Mouse (Mus musculus): Measurements from ENCODE around the gene Shisa9. TPM values are rescaled to one million over a fixed set of nuclear protein-coding genes. Genes with fewer than 3 reads are reported as not detected.
"Not testable (repeated sequence)": the region's sequence is repeated elsewhere in the genome, so short reads cannot be mapped to it uniquely, and the experiment has no call there.

Shisa9 gene
- polyA plus RNA-seq (2012; rRNA removed) = 0.05 and 0.16 TPM in 2 replicates

- no peak for TF ChIP-seq POLR2A (IDR thresholded peaks at IDR 0.05; ENCODE audit: low read depth, low read length)
- no peak for TF ChIP-seq CTCF (IDR thresholded peaks at IDR 0.05; ENCODE audit: extremely low read depth, insufficient read depth, insufficient read length, insufficient replicate concordance)
- no peak for DNase-seq (ENCODE audit: low read depth in 1 of 2, low spot score in 2 of 2)
- Histone ChIP-seq H3K36me3 (ENCODE audit: control insufficient read depth, insufficient read depth, low read length) (no peaks in the 10 kb centered on the region), H3K27me3 (ENCODE audit: control insufficient read depth, insufficient read depth, low read length) (peaks cover 11% of the 10 kb centered on the region), H3K4me3 (ENCODE audit: extremely low read depth, insufficient read depth, insufficient read length) (peak within 1 kb of the TSS; percentile 15; the same call in 1 of the 2 replicates), H3K27ac (ENCODE audit: insufficient read depth, low read length) (no peak within 1 kb of the TSS), H3K4me1 (ENCODE audit: control insufficient read depth, insufficient read depth, insufficient read length) (no peaks in the 10 kb centered on the region)
- WGBS = 1% methylated on average over 36 of the region's 42 CpGs
These were observed at the start of gene Shisa9 for GRCm38 (mm10) chr16:11983616-11984270. TSS of gene Shisa9 (plus strand) at chr16:11984113.

- Histone ChIP-seq H3K27ac (ENCODE audit: insufficient read depth, low read length) (no peak overlapping the region), H3K27me3 (ENCODE audit: control insufficient read depth, insufficient read depth, low read length) (no peaks in the 10 kb centered on the region), H3K4me3 (ENCODE audit: extremely low read depth, insufficient read depth, insufficient read length) (no peak overlapping the region), H3K36me3 (ENCODE audit: control insufficient read depth, insufficient read depth, low read length) (no peaks in the 10 kb centered on the region), H3K4me1 (ENCODE audit: control insufficient read depth, insufficient read depth, insufficient read length) (no peaks in the 10 kb centered on the region)
- DNase-seq (ENCODE audit: low read depth in 1 of 2, low spot score in 2 of 2) = peak; percentile 12 to 50
- no peak for TF ChIP-seq POLR2A (IDR thresholded peaks at IDR 0.05; ENCODE audit: low read depth, low read length)
- peak; percentile 47; the same call in 1 of the 2 replicates for TF ChIP-seq CTCF (IDR thresholded peaks at IDR 0.05; ENCODE audit: extremely low read depth, insufficient read depth, insufficient read length, insufficient replicate concordance)
These were observed 43.4 kb upstream of the Shisa9 start for GRCm38 (mm10) chr16:11940477-11940876.

DNA sequence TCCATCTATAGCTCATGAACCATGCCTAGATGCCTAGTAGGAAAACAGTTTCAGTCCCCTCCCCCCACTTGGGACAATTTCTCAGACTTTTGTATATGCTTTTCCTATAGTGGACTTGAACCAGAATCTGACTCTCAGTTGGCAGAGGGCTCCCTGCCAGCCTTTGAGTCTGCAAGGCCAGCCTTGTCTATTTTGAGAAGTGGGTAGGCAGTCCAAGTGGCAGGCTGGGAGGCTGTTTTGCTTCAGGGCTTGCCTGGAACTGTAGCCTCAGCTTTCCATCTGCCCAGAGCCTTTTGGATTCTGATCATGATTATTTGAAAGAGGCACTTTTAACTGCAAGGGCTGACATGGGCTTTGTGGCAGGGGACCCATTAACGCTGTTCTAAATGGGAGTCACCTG lies 23.2 kb upstream of the Shisa9 start:
- no peak overlapping the region for H3K4me3 ChIP-seq (ENCODE audit: extremely low read depth, insufficient read depth, insufficient read length)
- no peak for DNase-seq (ENCODE audit: low read depth in 1 of 2, low spot score in 2 of 2)
- no peaks in the 10 kb centered on the region for H3K4me1 ChIP-seq (ENCODE audit: control insufficient read depth, insufficient read depth, insufficient read length)
- peaks cover 1% of the 10 kb centered on the region; the same call in 1 of the 2 replicates for H3K27me3 ChIP-seq (ENCODE audit: control insufficient read depth, insufficient read depth, low read length)
- H3K36me3 ChIP-seq (ENCODE audit: control insufficient read depth, insufficient read depth, low read length) = no peaks in the 10 kb centered on the region
- 83% methylated on average over 1 of the region's 1 CpGs for WGBS
- TF ChIP-seq CTCF (IDR thresholded peaks at IDR 0.05; ENCODE audit: extremely low read depth, insufficient read depth, insufficient read length, insufficient replicate concordance) (no peak), POLR2A (IDR thresholded peaks at IDR 0.05; ENCODE audit: low read depth, low read length) (no peak)
- no peak overlapping the region for H3K27ac ChIP-seq (ENCODE audit: insufficient read depth, low read length)

DNA sequence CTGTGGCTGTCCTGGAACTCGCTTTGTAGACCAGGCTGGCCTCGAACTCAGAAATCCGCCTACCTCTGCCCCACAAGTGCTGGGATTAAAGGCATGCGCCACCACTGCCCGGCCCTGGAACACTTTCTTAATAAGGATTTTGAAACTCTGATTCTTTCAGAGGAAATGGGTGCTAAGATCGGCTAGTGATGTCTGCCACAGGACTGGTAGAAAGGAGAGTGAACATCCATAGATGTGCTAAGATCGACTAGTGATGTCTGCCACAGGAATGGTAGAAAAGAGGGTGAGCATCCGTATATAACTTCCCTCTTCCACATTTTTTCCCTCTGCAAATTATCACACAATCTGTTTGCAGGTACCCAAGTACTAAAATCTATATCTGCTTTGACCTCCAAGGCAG lies 17.9 kb upstream of the Shisa9 start:
- H3K36me3 ChIP-seq (ENCODE audit: control insufficient read depth, insufficient read depth, low read length) = no peaks in the 10 kb centered on the region
- no peaks in the 10 kb centered on the region for H3K27me3 ChIP-seq (ENCODE audit: control insufficient read depth, insufficient read depth, low read length)
- no peak overlapping the region for H3K4me3 ChIP-seq (ENCODE audit: extremely low read depth, insufficient read depth, insufficient read length)
- 87% methylated on average over 8 of the region's 8 CpGs for WGBS
- no peak for DNase-seq (ENCODE audit: low read depth in 1 of 2, low spot score in 2 of 2)
- H3K4me1 ChIP-seq (ENCODE audit: control insufficient read depth, insufficient read depth, insufficient read length) = no peaks in the 10 kb centered on the region
- no peak overlapping the region for H3K27ac ChIP-seq (ENCODE audit: insufficient read depth, low read length)
- TF ChIP-seq POLR2A (IDR thresholded peaks at IDR 0.05; ENCODE audit: low read depth, low read length) (no peak), CTCF (IDR thresholded peaks at IDR 0.05; ENCODE audit: extremely low read depth, insufficient read depth, insufficient read length, insufficient replicate concordance) (no peak)

DNA sequence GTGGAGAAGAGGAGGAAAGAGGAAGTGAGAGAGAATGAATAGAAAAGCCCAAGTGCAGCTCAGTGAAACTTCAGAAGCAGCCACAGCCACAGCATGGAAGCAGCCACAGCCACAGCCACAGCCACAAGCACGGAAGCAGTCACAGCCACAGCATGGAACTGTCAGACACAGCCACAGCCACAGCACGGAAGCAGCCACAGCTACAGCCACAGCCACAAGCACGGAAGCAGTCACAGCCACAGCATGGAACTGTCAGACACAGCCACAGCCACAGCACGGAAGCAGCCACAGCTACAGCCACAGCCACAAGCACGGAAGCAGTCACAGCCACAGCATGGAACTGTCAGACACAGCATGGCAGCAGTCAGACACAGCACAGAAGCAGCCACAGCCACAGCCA lies 17.1 kb upstream of the Shisa9 start:
- not testable (repeated sequence) for H3K27ac ChIP-seq (ENCODE audit: insufficient read depth, low read length); H3K27me3 ChIP-seq (ENCODE audit: control insufficient read depth, insufficient read depth, low read length); H3K36me3 ChIP-seq (ENCODE audit: control insufficient read depth, insufficient read depth, low read length); H3K4me1 ChIP-seq (ENCODE audit: control insufficient read depth, insufficient read depth, insufficient read length); H3K4me3 ChIP-seq (ENCODE audit: extremely low read depth, insufficient read depth, insufficient read length); DNase-seq (ENCODE audit: low read depth in 1 of 2, low spot score in 2 of 2)
- WGBS = 65% methylated on average over 5 of the region's 5 CpGs

DNA sequence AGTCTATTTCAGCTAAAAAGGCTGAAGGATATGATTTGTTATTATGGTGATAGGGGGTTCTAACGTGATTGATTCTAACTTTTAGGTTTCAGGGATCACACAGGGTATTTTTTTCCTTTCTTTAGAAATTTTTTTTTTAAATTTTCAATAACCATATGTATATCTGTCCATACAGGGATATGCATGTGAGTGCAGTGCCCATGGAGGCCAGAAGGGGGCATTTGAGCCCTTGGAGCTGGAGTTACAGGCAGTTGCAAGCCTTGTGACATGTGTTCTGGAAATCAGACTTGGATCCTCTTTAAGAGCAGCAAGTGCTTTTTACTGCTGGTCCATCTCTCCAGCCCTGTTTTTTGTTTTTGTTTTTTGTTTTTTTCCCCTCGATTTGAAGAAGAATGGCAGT lies 16.3 kb upstream of the Shisa9 start:
- 61% methylated on average over 2 of the region's 2 CpGs for WGBS
- Histone ChIP-seq H3K4me3 (ENCODE audit: extremely low read depth, insufficient read depth, insufficient read length) (no peak overlapping the region), H3K4me1 (ENCODE audit: control insufficient read depth, insufficient read depth, insufficient read length) (no peaks in the 10 kb centered on the region), H3K27me3 (ENCODE audit: control insufficient read depth, insufficient read depth, low read length) (no peaks in the 10 kb centered on the region), H3K36me3 (ENCODE audit: control insufficient read depth, insufficient read depth, low read length) (no peaks in the 10 kb centered on the region), H3K27ac (ENCODE audit: insufficient read depth, low read length) (no peak overlapping the region)
- TF ChIP-seq CTCF (IDR thresholded peaks at IDR 0.05; ENCODE audit: extremely low read depth, insufficient read depth, insufficient read length, insufficient replicate concordance) = no peak
- no peak for TF ChIP-seq POLR2A (IDR thresholded peaks at IDR 0.05; ENCODE audit: low read depth, low read length)
- no peak for DNase-seq (ENCODE audit: low read depth in 1 of 2, low spot score in 2 of 2)

DNA sequence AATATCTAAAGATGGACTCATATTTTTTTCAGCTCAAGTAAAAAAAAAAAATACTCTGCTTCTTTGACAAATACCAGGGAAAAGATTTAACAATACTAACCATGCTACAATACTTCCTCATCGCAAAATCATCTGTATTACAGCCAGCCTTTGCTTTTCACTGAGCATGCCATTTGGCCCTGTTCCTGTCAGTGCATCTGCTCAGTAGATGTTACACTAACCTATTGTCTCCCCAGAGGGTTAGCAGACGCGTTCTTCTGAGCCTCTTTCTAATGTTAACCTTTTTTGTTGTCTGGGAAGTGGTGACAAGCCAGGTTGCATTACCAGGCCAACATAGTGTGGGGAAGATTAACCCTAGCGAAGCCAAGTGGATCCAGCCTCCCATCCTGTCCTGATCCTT lies 10.2 kb upstream of the Shisa9 start:
- Histone ChIP-seq H3K27me3 (ENCODE audit: control insufficient read depth, insufficient read depth, low read length) (no peaks in the 10 kb centered on the region), H3K4me1 (ENCODE audit: control insufficient read depth, insufficient read depth, insufficient read length) (no peaks in the 10 kb centered on the region), H3K36me3 (ENCODE audit: control insufficient read depth, insufficient read depth, low read length) (no peaks in the 10 kb centered on the region), H3K27ac (ENCODE audit: insufficient read depth, low read length) (no peak overlapping the region), H3K4me3 (ENCODE audit: extremely low read depth, insufficient read depth, insufficient read length) (no peak overlapping the region)
- TF ChIP-seq POLR2A (IDR thresholded peaks at IDR 0.05; ENCODE audit: low read depth, low read length) (no peak), CTCF (IDR thresholded peaks at IDR 0.05; ENCODE audit: extremely low read depth, insufficient read depth, insufficient read length, insufficient replicate concordance) (no peak)
- WGBS = 57% methylated on average over 4 of the region's 4 CpGs
- DNase-seq (ENCODE audit: low read depth in 1 of 2, low spot score in 2 of 2) = no peak

Data from spleen, adult 2 months (tissue).